Mouse (Mus musculus): Measurements from ENCODE around the gene Eps15. TPM values are rescaled to one million over a fixed set of nuclear protein-coding genes. Genes with fewer than 3 reads are reported as not detected.
"Not testable (repeated sequence)": the region's sequence is repeated elsewhere in the genome, so short reads cannot be mapped to it uniquely, and the experiment has no call there.

Eps15 gene
- polyA plus RNA-seq, 1 experiment: 54.0 TPM

DNA sequence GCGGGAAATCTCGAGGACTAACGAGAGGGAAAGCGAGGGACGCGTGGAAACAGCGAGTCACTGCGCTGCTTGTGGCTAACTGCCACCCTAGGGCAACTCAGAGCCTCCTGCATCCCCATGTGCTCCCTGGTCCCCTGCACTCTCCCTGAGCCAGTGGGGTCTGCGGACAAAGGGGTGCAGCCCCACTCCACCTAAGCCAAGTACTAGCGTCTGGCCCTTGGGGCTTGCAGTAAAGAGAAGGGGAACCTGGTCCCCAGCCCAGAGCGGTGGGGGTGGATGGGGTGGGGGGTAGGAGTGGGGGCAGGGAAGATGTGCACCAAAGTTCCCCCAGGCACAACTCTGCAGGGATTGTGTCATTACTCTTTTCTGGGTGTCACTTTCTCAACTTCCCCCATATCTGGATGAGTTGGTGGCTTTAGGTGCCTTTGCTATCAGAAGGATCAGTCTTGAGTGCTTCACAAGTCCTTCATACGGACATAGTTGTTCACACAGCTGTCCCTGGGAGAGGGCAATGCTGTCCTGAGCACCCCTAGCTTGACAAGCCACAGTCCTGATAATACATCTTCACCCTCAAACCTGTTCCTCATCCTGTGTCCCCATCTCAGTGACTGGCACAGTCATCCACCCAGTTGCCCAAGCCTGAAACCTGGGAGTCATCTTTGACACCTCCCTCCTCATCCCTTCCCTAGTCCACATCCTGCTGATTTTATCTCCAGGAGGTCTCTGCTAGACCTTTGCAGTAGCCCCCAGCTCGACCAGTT is 114.4 kb downstream of the Eps15 start:
- H3K4me1 ChIP-seq (ENCODE audit: control insufficient read depth, insufficient read depth, low read length): peaks cover 5% of the 10 kb centered on the region
- no peak for TF ChIP-seq CTCF (IDR thresholded peaks at IDR 0.05; ENCODE audit: control insufficient read depth, insufficient read depth, low read length)
- peak; percentile 1; the same call in 1 of the 2 replicates for TF ChIP-seq POLR2A (IDR thresholded peaks at IDR 0.05; ENCODE audit: borderline replicate concordance, control insufficient read depth, low read depth, low read length)
- peak overlapping the region; percentile 23 for H3K4me3 ChIP-seq (replicated peaks; ENCODE audit: control insufficient read depth, low read depth, low read length)
- no peak overlapping the region; the same call in 1 of the 2 replicates for H3K27ac ChIP-seq (ENCODE audit: control insufficient read depth, insufficient read depth, low read depth, low read length, poor library complexity)
- 15% methylated on average over 13 of the region's 13 CpGs for WGBS

DNA sequence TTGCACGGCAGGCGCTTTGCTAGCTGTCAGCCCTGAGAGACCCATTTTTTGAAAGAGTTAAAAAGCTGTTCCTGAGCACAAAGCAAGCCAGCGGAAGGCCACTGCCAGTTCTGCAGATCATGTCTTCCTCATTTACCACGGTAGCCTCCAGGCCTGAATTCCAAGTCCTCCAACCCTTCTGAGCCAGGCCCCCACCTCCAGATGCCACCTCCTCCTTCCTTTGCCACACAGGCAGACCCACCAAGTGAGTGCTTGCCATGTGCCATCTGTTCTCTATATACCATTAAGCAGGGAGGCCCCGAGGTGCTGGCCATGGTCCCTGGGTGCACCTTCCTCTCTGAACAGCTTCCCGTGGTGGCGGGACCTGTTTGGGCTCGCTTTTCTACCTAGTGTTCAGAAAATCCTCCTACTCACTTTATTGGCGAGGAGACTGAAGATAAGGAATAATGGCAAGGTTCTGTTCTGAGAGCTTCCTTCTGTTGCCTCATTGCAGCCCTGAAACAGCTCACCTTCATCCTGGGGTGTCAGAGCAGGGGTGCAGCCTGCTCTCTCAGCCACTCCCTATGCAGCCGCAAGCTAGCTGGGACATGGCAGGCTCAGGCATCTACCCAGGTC is 120.4 kb downstream of the Eps15 start:
- Histone ChIP-seq H3K27ac (ENCODE audit: control insufficient read depth, insufficient read depth, low read depth, low read length, poor library complexity) (no peak overlapping the region), H3K4me3 (replicated peaks; ENCODE audit: control insufficient read depth, low read depth, low read length) (no peak overlapping the region), H3K4me1 (ENCODE audit: control insufficient read depth, insufficient read depth, low read length) (no peaks in the 10 kb centered on the region)
- WGBS: 73% methylated on average over 10 of the region's 10 CpGs
- TF ChIP-seq CTCF (IDR thresholded peaks at IDR 0.05; ENCODE audit: control insufficient read depth, insufficient read depth, low read length) (no peak), POLR2A (IDR thresholded peaks at IDR 0.05; ENCODE audit: borderline replicate concordance, control insufficient read depth, low read depth, low read length) (no peak)

DNA sequence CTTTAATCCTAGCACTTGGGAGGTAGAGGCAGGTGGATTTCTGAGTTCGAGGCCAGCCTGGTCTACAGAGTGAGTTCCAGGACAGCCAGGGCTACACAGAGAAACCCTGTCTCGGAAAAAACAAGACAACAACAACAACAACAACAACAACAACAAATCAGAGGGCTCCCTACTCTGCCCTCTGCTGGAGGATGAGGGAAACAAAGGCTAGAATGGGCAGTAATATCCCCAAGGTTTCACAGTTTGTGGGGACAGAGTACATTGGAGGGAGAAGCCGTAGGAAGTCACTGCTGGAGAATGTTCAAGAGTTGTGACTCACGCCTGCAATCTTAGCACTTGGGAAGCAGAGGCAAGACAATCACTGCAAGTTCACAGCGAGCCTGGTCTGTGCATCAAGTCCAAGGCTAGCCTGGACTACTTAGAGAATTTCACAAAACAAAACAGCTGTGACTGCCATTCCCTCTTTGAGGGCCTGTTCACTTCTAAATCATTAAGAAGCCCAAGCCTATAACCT is 121.2 kb downstream of the Eps15 start:
- Histone ChIP-seq H3K4me1 (ENCODE audit: control insufficient read depth, insufficient read depth, low read length) (no peaks in the 10 kb centered on the region; the same call in 1 of the 2 replicates), H3K4me3 (replicated peaks; ENCODE audit: control insufficient read depth, low read depth, low read length) (no peak overlapping the region), H3K27ac (ENCODE audit: control insufficient read depth, insufficient read depth, low read depth, low read length, poor library complexity) (no peak overlapping the region)
- WGBS: 69% methylated on average over 5 of the region's 5 CpGs
- TF ChIP-seq POLR2A (IDR thresholded peaks at IDR 0.05; ENCODE audit: borderline replicate concordance, control insufficient read depth, low read depth, low read length): no peak
- TF ChIP-seq CTCF (IDR thresholded peaks at IDR 0.05; ENCODE audit: control insufficient read depth, insufficient read depth, low read length): no peak

DNA sequence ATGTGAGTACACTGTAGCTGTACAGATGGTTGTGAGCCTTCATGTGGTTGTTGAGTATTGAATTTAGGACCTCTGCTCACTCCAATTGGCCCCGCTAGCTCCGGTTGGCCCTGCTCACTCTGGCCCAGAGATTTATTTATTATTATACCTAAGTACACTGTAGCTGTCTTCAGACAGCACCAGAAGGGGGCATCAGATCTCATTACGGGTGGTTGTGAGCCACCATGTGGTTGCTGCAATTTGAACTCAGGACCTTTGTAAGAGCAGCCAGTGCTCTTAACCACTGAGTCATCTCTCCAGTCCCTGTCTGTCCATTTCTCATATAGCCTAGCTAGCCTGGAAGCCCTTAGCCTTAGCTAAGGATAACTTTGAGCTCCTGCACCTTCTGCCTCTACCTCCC is 124.8 kb downstream of the Eps15 start:
- not testable (repeated sequence) for H3K4me1 ChIP-seq (ENCODE audit: control insufficient read depth, insufficient read depth, low read length)

DNA sequence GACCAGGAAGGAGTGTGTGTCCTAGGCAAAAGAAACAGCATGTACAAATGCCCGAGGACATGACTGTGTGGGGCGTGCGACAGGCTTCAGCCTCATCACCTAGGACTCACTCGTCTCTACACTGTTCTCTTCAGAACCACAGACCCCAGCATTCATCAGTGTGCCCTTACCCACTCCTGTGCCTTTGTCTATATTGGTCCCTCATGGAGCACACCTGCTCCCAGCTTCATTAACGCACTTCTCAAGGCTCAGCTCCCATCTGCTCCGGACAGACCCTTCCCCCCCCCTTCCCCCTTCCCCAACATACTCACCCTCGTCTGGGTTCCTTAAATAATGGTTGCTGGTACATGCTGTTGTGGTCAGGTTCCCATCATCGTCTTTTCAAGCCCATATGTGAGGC is 125.3 kb downstream of the Eps15 start:
- no peak for TF ChIP-seq CTCF (IDR thresholded peaks at IDR 0.05; ENCODE audit: control insufficient read depth, insufficient read depth, low read length)
- no peak for TF ChIP-seq POLR2A (IDR thresholded peaks at IDR 0.05; ENCODE audit: borderline replicate concordance, control insufficient read depth, low read depth, low read length)
- H3K4me1 ChIP-seq (ENCODE audit: control insufficient read depth, insufficient read depth, low read length): no peaks in the 10 kb centered on the region; the same call in 1 of the 2 replicates
- peak overlapping the region; percentile 21 for H3K4me3 ChIP-seq (replicated peaks; ENCODE audit: control insufficient read depth, low read depth, low read length)

More for the DNA sequence above, 124.8 kb downstream of the Eps15 start:
- 81% methylated on average over 3 of the region's 3 CpGs for WGBS
- not testable (repeated sequence) for H3K4me3 ChIP-seq (replicated peaks; ENCODE audit: control insufficient read depth, low read depth, low read length); H3K27ac ChIP-seq (ENCODE audit: control insufficient read depth, insufficient read depth, low read depth, low read length, poor library complexity)

DNA sequence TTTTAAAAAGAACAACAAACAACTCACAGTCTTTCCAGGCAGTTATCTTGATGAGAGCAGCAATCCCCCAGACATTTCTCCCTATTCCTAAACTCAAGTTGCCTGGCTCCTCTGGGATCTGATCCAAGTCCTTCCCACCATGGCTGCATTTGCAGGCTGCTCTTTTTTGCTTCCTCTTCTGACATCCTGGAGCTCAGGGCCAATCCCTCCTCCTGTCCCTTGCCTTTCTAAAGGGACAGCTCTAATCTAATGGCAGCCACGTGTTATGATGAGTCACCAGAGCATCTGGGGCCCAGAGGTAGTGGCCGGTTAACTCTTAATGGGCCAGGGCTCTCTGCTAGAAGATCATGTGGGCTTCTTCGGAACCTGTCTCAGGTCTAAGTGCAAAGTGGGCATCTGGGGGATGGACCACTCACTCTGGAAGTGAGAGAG is 126.0 kb downstream of the Eps15 start:
- Histone ChIP-seq H3K4me1 (ENCODE audit: control insufficient read depth, insufficient read depth, low read length) (no peaks in the 10 kb centered on the region; the same call in 1 of the 2 replicates), H3K27ac (ENCODE audit: control insufficient read depth, insufficient read depth, low read depth, low read length, poor library complexity) (peak overlapping the region; percentile 22; the same call in 1 of the 2 replicates), H3K4me3 (replicated peaks; ENCODE audit: control insufficient read depth, low read depth, low read length) (peak overlapping the region; percentile 31)
- 4% methylated on average over 3 of the region's 3 CpGs for WGBS
- TF ChIP-seq CTCF (IDR thresholded peaks at IDR 0.05; ENCODE audit: control insufficient read depth, insufficient read depth, low read length): no peak
- TF ChIP-seq POLR2A (IDR thresholded peaks at IDR 0.05; ENCODE audit: borderline replicate concordance, control insufficient read depth, low read depth, low read length): no peak

More for the DNA sequence above, 125.3 kb downstream of the Eps15 start:
- WGBS: 69% methylated on average over 8 of the region's 8 CpGs
- no peak overlapping the region for H3K27ac ChIP-seq (ENCODE audit: control insufficient read depth, insufficient read depth, low read depth, low read length, poor library complexity)

DNA sequence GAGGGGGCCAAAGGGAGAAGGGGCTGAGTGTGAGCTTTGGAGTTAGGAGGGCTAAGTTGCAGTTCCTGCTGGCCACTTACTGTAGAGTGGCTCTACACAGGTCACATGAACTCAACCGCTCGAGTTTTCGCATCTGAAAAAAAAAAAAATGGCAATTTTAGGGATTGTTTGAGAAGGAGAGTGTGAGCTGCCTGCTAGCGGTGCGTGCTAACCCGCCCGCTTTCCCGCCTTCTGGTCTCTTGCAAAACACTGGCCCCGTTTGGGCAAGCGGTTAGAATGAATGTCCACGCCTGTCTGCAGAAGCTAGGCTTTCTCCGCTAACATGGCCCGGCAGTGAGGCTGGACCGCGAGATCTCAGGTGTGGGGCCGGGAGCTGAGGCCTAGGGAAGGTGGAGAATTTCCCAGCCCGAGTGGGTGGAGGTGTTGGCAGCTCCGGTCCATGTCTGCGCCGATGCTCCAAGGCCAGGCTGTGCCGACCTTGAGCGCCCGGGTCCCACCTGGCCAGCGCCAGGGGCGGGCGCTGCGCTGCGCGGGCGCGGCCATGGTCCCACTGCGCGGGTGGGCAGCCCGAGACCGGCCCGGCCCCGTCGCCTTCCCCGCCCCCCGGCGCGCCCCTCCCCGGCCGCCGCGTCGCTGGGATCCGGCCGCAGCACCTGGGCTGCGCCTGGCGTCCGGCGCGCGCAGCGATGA is 126.6 kb downstream of the Eps15 start, which contains the start of gene Ttc39a:
Gene Ttc39a, plus strand, starts transcription at position 138 of the 690 bp plus-strand sequence.
- no peak for TF ChIP-seq CTCF (IDR thresholded peaks at IDR 0.05; ENCODE audit: control insufficient read depth, insufficient read depth, low read length)
- 0 out of 2 replicates have a peak, but pooled peaks have one; percentile 22 for TF ChIP-seq POLR2A (IDR thresholded peaks at IDR 0.05; ENCODE audit: borderline replicate concordance, control insufficient read depth, low read depth, low read length)
- under 1% methylated on average over 55 of the region's 56 CpGs for WGBS
- Histone ChIP-seq H3K27ac (ENCODE audit: control insufficient read depth, insufficient read depth, low read depth, low read length, poor library complexity) (peak within 1 kb of the TSS; percentile 23), H3K4me1 (ENCODE audit: control insufficient read depth, insufficient read depth, low read length) (peaks cover 1% of the 10 kb centered on the region; the same call in 1 of the 2 replicates), H3K4me3 (replicated peaks; ENCODE audit: control insufficient read depth, low read depth, low read length) (peak within 1 kb of the TSS; percentile 62)

DNA sequence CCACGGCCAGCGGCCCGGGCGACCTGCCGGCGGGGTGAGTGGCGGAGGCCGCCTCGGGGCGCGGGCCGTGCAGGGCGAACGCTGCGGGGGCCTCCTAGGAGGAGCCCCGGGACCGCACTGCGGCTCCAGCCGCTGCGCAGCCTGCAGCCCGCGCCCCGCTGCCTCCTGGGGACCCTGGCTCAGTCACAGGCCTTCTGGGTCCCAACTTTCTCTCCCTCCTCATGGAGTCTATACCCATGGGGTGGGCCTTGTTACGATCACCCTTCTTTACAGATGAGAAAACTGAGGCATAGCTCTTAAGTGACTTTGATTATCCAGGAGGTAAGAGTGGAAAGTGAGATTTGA is 127.1 kb downstream of the Eps15 start:
- TF ChIP-seq CTCF (IDR thresholded peaks at IDR 0.05; ENCODE audit: control insufficient read depth, insufficient read depth, low read length) (no peak), POLR2A (IDR thresholded peaks at IDR 0.05; ENCODE audit: borderline replicate concordance, control insufficient read depth, low read depth, low read length) (no peak)
- peaks cover 1% of the 10 kb centered on the region; the same call in 1 of the 2 replicates for H3K4me1 ChIP-seq (ENCODE audit: control insufficient read depth, insufficient read depth, low read length)
- H3K4me3 ChIP-seq (replicated peaks; ENCODE audit: control insufficient read depth, low read depth, low read length): peak overlapping the region; percentile 18
- 6% methylated on average over 22 of the region's 24 CpGs for WGBS
- H3K27ac ChIP-seq (ENCODE audit: control insufficient read depth, insufficient read depth, low read depth, low read length, poor library complexity): peak overlapping the region; percentile 23; the same call in 1 of the 2 replicates

All from bone marrow, adult 2 months (tissue).